Mouse (Mus musculus) thymus, postnatal 36 days (tissue): ENCODE measurements around the gene Heatr9.

Experiments
- DNase-seq, 2 experiments: peaks; one replicate each; pipeline ENCODE4 v3.0.0; 2022; ENCODE audit warnings: mixed read lengths in 2 of 2

Heatr9 gene

DNA sequence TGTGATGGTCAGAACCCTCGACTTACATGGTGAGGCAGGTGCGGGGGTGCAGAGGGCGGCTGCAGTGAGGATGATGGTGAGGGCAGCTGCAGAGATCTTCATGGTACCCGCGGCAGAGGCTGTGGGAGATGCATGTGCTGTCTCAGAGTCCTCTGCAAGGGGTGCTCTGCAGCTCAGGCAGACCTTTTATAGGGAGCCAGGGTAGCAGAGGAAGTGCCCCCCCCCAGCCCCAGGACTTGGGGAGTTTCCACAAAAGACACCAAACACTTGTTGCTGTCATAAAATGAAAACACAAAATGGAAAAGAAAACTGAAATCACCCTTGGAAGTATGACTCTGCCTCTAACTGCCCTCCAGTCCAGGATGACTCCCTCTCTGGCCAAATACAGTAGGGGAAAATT lies 8.4 kb upstream of the Heatr9 start, which contains the start of gene Ccl5:
Gene Ccl5, minus strand, starts transcription at position 159 of the 400 bp plus-strand sequence.
- no peak for DNase-seq

DNA sequence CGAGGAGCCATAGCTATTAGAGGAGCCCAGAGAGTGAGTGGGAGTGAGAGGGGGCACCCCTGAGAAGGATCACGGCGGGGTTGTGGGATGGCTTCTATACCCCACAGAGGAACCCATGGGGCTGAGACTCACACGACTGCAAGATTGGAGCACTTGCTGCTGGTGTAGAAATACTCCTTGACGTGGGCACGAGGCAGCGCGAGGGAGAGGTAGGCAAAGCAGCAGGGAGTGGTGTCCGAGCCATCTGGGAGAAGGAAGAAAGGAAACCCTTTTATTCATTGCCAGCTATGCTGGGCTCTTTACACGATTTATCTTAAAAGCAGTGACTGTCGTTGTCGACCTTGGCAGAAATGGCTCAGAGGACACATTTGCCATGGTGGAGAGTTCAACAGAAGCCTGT lies 7.0 kb upstream of the Heatr9 start:
- DNase-seq = no peak

DNA sequence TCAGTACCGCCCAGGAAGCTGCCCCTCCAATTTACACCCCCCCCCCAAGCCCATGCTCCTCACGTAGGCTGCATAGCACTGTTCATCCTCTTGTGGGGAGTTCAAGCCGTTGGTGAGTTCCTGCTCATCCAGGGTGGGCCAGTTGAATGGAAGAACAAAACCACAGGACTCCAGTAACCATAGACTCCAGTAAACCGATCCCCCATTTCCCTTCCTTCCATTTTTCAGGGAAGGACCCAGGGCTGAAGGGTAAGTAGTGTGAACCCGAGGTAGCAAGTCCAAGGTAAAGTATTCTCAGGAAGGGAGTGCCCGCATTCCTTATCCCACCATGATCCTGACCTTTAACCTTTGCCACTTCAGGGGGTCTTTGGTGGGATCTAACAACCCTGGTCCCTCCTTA lies 3.6 kb downstream of the Heatr9 start:
- no peak for DNase-seq

DNA sequence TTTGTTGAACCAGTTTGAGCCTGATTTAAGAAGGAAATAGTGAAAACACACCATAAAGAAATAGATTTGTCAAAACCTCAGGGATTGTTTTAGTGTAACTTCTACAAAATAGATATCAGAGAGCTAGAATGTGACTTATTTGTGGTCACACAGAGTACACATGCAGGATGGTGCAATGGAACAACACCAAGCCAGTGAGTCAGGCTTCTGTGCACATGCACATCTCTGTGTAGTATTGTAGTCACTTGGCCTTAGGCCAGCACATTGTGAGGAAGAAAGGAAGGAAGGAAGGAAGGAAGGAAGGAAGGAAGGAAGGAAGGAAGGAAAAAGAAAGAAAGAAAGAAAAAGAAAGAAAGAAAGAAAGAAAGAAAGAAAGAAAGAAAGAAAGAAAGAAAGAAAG lies 4.8 kb downstream of the Heatr9 start:
- DNase-seq = no peak

DNA sequence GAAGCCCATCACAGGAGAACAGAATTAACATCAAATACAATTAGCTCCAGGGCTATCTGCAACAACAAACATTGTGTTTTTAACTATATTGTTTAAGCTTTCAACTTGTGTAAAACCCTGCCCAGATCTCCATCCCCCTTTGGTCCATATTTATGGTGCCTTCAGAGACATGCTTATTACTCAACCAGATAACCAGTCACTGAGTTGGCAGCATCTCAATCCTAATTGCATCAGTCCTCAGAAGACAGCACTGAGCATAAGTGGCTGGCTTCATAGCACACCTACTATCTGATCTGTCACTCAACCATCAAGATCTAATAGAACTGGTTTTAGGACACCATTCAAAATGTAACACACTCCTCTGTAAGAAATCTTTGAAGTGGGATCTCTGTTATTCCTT lies 12.5 kb downstream of the Heatr9 start:
- no peak for DNase-seq

DNA sequence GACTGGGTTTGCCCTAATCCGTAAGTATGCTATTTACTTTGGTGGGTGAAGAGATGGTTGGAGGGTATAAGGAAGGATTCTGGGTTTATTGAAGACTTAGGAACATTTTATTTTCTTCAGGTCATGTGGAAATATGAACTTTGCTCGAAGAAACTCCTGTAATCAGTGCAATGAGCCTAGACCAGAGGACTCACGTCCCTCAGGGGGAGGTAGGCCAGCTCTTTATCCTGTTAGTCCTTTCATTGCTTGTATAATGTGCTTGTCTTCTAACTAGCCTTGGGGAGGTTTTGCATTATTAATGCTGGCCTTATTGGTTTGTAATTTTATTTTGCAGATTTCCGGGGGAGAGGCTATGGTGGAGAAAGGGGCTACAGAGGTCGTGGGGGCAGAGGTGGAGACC lies 17.7 kb downstream of the Heatr9 start:
- DNase-seq = no peak

DNA sequence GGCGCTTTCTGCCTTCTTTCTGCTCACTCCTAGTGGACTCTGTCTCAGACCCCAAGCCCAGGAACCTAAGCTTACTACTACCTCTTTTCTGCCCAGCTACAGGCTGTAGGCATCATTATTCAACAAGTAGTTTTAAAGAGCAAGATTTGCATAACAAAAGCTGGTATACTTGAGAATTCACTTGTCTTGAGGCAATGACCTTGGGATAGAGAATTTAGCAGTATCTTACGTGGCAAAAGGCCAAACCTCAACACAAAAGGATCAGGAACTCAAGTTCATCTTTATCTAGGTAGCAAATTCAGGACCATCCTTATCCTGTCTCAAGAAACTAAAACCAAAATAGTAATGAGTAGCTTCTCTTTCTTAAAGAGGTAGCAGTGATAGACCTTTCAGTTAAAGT lies 26.4 kb downstream of the Heatr9 start:
- no peak for DNase-seq

DNA sequence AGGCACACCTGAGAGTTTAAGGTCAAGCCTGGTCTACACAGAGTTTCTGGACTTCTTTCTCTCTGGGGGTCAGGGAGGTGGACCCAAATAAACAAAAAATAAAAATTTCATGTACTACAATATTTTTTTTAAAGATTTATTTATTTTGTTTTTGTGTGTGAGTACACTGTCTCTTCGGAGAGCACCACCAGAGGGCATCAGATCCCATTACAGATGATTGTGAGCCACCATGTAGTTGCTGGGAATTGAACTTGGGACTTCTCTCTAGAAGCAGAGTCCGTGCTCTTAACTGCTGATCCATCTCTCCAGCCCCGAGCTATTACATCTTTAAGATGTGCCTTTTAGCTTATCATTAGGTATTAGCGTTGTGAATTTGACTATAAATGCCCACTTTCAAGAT lies 30.5 kb downstream of the Heatr9 start:
- no peak for DNase-seq

DNA sequence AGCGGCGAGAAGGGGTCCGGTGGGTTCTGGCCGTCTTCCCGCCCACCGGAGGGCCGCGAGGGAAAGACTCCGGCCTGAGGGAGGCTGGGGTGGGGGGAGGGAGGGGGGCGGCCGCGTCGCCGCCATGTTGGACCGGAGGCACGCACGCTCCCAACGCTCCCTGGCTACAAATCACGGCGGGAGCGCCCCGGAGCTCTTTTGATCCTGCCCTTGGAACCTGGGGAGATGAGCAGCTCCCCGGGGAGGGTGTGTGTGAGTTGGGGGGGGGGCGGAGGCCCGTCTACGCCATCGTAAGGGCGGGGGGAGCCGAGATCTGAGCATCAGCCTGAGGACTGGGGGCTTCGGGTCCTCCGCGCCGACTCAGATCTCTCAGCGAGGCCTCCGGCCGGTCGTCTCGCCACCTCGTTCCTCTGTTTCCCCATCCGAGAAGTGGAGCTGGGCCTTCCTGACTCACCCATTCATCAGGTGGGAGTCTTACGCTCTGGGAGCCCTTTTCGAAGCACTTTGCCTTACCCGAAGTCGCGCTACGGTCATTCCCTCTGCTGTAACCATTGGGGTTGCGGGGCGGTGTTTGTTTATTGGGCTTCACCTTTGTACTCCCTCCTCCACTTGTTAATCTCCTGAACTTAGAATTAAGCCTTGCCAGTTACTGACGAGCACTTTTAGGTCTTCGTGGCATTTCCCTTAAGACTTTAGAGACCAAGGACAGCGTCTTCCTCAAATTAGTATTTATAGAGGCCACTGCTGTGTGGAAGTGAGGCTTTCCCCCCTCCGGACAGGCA lies 48.5 kb downstream of the Heatr9 start:
- peak in 1 of 2 experiments; percentile 31 for DNase-seq

DNA sequence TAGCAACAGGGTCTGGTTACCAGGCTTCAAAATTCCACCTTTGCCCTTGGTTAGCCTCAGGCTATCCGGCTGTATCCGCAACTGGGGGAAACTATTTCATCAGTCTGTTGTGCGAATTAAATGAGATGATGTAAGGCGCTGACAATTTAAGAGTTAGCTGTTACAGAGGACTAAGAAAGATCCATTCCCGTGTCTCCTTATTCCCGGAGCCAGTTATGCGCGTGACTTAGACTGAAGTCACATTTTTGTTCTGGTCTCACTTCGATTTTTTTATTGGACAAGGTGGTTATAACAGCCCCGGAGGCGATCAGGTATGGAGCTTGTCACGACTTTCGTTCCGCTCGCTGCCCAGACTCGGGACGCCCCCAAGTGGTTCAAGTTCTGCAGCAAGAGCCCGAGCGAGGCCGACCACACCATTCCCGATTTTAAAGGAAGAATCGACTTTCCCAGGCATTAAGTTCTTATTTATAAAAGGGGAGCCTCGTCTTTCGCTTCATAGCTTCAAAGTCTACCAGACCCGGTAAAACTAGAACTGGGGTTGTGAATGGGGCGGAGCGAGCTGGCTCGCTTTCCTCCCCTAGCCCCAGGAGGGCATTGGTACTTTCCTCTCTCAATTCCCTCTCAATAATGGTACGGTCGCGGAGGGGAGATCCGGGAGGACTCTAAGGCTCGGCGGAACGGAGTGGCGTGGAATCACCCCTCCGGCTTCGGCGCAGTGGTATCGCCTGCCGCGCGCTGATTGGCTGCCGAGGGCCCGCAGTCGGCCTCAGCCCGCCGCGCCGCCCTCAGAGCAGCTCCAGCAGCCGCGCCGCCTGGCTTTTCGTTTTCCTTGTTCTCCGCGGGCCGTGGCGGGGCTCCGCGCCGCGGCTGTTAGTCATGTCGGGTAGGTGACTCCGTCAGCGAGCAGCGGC lies 49.4 kb downstream of the Heatr9 start, which contains the start of gene Taf15:
Gene Taf15, plus strand, starts transcription at position 763 of the 911 bp plus-strand sequence.
- peak; percentile 98 to 99 for DNase-seq

DNA sequence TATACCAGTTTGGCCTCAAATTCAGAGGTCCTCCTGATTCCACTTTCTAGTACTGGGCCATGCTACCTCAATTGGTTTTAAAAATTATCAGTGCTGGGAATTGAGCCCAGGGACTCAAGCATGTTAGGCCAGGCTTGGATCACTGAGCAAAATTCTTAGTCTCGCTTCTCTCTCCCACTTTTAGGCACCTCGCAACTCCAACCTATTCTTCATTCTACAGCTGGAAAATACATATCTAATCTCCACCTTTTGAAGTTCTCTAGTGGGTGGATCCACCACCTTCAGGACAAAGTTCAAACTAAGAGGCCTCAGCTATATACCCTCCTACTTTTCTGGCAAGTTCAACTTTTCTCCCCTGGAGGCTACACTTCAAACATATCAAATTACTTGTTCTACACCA lies 50.2 kb downstream of the Heatr9 start:
- DNase-seq = no peak

DNA sequence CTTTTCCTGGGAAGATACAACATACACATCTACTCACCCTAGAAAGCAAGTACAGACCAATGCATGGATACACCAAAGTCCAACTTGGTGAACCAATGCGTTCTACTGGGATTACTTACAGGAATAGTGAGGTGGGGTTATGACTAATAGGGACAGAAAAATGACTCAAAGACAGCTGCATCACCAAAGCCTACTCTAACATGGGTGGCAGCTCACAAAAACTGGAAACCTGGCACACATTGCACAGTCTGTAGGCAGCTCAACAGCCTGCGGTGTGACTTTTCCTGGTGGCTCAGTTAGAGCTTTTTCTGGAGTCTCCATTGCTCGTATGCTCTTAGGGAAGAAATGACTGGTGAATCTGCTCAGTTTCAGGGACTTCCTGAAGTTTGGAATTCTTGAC lies 53.2 kb downstream of the Heatr9 start:
- no peak for DNase-seq

DNA sequence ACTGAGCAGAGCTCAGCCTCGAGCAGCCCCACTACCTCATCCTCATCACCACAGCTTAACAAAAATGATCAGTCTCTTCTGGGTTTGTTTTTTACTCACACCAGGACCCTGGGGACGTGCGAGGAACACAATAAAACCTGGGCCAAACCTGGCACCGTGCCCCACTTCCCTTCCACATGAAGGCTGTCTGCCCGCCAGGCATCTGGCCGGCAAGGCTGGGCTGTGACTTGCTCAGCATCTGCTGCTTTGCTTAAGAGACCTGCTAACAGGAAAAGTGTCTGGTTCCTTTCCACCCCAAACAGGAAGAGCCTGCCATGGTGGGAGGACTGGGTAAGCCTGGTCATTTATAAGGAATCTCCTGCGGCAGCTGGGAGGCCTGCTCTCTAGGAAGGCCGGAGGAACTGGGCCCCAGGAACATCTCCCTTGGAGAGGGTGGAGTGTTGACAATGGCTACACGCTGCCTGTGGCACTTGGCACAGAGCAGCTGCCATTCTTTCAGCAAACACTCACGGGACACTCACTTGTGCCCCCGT lies 54.8 kb downstream of the Heatr9 start:
- no peak for DNase-seq

DNA sequence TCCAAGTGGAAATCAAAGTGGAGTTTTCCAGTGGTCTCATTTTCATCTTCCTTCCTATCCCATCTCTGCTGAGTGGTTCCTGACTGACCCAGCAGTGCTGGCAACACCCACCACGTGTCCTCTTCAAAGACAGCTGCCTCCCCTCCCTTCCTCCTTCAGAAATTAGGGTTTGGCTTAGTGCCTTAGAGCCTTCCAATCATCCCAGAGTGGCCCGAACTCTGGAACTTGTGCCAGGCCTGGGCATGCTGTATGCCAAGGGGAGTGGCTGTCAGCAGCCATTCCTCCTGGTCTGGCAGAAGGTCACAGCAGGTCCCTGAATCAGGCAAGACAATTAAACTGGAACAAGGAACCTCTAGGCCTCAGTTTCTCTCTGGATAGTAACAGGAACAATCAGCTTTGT lies 56.0 kb downstream of the Heatr9 start:
- DNase-seq = no peak

DNA sequence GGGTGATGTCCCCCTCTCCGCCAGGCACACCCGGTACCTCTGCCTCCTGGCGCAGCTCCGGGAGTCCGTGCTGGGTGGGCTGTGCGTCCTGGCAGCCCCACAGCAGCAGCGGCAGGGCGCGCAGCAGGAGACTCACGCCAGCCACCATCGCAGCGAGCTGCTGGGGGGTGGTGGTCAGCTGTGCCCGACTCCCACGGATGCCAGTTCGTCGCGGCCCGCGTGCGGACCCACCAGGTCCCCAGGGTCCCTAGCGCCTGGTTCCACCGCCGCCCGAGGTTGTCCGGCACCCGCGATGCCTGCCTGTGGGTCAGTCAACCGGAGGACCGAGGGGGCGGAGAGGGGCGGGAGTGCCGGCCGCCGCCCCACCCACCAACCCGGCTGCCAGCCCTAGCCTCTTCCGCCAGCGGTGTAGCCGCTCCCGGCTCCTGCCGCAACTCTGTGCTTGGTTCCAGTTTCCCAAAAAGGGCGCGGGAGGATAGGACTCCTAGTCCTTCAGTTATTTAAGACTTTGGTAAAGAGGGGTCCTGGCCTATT lies 59.2 kb downstream of the Heatr9 start, which contains the start of gene Mmp28:
Gene Mmp28, minus strand, starts transcription at position 361 of the 534 bp plus-strand sequence.
- DNase-seq = no peak
